Mouse (Mus musculus): ENCODE measurements around the gene 1700024P04Rik.
"Not testable (repeated sequence)": the region's sequence is repeated elsewhere in the genome, so short reads cannot be mapped to it uniquely, and the experiment has no call there.

Gene 1700024P04Rik

DNA sequence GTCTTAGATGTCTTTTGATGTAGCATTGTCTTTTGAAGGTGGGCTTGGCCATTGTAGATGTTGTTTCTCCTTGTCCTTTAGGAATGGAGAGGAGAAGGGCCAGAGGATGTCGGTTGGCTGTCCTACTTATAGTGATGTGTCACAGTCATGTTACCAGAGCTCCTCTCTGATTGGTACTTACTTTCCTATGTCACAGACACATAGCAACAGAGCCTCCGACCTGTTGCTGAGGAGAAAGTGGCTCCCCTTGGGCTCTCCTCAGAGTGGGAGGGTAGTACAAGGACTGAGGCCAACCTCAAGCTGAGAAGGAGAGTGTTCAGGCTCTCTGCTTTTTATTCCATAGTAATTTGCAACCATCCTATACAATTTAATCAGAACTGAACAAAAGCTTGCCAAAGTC is at the start of gene 1700024P04Rik:
1700024P04Rik (minus strand) TSS at position 101 of the 400 bp plus-strand sequence.
- no peak for DNase-seq

DNA sequence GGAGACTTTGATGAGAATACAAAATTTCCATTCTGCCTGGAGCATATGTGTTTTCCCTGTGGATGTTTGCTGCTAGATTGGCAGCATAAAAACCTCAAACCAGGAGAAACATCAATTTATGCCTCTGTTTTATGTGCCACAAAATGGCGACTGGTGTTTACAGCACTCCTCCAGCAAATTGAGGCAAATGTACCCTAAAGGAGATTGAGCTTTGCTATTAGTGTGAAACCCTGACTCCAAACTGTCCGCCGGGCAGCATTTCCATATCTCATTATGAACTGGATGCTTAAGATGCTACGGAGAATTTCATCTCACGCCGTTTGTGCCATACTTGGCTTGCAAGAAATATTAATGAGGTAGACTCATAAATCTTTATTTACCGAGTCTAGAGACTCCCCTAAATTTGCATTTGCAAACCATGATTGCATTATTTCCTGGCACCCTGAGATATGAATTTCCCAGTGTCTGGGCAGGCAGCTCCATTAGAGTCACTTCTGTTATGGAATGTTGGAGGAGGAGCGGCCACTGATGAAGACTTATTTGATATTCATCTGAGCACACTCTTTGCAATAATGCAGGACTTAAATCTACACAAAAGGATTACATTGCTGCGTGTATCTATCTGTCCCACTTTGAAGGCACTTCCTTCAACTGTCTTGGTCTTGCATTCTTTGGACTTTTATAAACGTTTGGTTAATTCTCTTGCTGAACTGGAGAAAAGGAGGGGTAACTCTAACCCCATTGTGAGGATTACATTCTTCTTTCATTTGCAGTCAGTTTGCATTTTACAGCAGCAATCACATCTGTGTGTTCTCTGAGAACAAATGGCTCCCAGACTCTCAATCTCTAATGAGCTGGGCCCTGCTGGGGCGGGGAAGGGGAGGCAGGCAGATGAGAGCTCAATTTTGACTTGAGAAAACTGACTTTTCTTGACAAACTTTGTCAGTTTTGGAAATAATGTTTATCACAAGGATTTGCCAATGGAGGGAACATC is 47.2 kb upstream of the 1700024P04Rik start:
- DNase-seq: no peak

DNA sequence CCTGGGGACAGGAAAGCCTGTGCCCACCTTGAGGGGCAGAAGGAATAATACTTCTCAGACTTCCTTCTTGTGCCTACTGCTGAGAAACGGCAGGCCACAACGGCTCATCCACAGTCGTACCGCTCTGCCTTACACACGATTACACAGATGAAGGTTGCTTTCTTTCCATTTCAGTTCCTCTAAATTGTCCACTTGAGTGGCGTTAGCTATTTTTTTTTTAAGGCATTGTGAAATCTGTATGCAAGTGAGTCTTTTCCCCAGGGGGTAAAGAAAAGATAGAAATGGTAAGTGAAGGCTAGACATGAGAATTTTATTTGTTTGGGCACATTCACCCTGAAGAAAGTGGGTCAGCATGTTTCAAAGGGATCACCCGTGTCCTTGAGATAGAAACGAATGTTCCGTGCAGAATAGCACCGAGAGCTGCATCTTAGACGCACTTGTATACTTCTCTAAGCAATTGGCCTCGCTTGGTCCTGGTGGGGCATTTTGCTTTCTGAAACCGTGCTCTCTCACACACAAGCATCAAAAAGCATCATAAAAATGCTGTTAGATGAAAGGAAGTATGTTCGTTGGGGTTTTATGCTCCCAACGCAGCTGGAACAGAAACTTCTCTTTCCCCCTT is 46.3 kb upstream of the 1700024P04Rik start:
- DNase-seq: no peak

DNA sequence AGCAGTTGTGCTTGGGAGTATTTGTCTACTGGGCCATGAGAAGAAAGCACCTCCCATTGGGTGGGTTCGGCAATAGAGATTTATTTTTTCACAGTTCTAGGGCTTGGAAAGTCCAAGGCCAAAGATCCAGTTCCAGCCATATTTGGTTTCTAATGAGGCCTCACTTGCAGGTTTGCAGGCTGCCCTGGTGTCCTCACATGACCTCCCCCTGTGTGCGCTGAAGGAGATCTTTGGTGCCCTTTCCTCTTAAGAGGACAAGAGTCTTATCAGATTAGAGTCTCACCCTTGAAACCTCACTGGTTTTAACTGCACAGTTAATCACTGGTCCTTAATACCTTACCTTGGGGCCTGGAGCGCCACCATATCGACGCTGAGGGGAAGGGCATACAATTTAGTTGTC is 40.9 kb upstream of the 1700024P04Rik start:
- DNase-seq: no peak

DNA sequence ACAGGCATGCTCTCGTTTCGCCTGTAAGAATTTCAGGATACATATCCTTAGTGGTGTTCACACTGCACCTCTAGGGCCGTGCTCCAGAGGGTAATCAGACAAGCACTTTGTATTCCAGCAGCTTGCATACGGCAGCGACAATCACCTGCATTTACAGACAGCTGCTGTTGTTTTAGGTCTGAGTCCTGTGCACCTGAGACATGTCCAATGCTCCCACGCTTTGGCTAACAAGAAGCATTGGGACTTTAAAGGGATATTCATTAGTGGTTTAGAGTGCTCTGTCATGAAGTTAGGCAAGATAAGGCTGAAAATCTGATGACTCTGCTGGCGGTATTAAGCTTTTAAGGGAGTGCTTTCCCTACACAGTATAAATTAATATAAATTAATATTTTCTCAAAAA is 37.7 kb upstream of the 1700024P04Rik start:
- DNase-seq: no peak

DNA sequence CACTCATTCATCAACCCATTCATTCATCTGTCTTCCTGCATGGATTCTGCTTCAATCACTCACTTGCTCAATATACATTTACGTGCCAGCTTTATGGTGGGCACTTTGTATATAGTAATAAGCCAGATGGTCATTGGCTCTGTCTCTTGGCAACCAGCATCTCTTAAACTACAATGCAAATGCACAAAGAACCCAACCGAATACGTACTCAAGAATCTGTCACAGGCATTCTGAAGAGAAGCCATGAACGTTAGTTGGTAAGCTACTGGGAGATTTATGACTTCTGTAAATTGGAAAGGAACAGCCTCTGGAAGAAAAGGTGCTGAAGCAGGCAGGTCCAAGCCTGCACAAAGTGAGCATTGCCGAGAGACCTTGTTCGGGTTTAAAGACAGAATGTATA is 36.8 kb upstream of the 1700024P04Rik start:
- DNase-seq: no peak

DNA sequence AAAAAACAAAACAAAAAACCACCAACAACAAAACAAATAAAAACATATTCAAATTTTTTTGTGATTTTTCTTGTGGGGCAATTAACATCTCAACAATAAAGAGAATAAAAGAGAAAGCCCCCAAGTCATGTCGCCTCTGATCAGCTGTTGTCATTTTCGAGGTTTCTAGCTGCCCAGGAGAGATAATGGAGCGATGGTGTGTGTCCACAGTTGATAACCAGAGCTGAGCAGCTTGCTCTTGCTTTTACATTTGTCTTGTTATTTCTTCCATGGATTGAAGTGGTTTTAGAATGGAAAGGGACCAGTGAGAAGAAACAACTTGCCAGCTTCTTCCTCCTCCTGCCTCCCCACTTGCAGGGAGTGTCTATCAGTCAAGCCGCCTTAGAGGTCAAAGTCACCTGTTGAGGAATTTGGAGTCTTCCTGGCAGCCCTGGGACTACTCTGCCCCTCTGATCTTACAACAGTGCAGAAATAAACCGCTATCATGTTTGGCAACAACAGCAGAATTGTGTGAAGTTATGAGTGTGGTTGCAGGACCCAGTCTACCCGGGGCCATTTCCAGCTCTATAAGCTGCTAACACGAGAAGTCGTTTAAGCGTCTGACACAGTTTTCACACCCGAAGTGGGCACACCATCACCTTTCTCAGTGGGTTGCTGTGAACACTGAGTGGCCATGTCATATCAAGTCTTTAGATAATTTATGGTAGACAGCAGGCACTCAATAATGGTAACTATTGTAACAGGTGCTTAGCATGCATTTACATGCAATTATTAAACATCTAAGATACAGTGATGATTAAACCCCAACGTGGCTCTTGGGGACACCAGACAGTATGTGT is 35.7 kb upstream of the 1700024P04Rik start:
- DNase-seq: no peak

DNA sequence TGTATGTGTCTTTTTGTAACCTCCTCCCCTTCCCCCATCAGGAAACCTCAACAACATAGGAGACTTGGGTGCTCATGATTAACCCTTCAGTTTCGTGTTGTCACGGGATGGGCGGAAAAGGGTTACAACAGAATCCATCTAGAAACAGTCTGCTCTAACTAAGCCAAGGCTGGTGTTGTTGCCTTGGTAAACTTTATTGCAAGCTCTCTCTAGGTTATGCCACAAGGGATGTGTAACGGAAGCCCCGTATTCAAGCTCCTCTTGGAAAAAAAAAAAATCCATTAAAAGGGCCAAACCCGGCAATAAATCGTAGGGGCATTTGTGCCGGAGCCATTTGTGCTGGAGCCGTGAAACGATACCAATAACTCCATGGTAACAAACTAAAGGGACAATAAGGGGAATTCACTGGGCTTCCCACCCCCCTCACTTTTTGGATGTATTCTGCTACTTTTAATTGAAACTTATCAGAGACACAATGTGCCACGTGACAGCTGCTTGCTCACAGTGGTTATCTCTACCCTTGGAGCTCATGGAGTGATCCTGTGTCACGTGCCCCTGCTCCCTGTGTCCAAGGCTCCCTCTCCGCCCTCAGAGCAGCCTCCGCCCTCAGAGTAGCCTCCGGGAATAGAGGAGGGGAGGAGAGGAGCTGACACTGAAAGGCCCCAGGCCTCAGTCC is 34.3 kb upstream of the 1700024P04Rik start:
- DNase-seq: no peak

DNA sequence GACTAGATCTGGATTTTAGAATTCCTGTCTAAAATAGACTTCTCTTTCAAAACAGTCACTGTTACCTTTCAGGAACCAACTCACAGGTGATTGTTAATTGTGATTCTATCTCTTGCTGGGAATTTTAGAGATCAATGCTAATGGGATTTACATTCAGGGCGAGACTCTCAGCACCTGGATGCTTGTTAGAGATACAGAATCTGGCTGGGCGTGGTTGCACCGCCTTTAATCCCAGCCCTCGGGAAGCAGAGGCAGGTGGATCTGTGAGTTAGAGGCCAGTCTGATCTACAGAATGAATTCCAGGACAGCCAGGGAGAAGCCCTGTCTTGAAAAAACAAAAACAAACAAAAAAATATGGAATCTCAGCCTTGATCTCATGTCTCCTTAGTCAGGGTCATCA is 32.3 kb upstream of the 1700024P04Rik start:
- no peak for DNase-seq

DNA sequence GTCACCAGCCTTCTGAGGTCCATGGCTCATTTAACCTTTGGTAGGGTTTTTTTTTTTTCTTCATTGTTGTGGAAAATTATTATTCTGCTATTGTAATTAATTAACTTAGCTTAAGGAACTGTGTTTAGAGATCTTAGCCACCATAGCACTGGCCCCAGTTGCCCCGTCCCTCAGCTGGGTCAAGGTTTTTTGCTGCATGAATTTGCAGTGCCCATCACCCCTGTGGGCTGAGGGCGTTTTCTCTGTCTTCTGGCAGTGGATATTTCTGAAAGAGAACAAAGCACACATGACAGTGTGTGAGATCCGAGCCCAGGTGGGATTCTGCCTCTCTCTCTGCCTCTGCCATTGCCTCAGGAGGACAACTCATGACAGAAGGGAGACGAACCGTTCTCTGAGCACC is 28.5 kb upstream of the 1700024P04Rik start:
- DNase-seq: no peak

DNA sequence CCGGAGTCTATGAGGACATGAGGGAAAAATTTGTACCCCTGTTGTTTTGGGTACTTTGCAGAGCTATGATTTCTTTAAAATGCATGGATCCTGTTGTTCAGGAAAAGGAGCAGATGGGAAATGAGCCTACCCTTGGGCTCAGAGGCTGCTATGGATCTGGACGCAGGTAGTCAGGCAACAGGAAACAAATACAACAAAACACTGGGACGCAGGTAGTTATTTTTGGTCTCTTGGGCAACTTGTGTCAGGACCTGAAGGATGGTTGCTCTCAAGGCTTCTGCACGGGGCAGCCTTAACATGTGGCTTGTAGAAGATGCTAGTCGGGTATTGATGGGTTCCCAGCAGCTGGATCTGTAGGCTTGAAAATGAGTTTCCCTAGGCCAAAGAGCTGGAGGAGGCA is 23.6 kb upstream of the 1700024P04Rik start:
- no peak for DNase-seq

DNA sequence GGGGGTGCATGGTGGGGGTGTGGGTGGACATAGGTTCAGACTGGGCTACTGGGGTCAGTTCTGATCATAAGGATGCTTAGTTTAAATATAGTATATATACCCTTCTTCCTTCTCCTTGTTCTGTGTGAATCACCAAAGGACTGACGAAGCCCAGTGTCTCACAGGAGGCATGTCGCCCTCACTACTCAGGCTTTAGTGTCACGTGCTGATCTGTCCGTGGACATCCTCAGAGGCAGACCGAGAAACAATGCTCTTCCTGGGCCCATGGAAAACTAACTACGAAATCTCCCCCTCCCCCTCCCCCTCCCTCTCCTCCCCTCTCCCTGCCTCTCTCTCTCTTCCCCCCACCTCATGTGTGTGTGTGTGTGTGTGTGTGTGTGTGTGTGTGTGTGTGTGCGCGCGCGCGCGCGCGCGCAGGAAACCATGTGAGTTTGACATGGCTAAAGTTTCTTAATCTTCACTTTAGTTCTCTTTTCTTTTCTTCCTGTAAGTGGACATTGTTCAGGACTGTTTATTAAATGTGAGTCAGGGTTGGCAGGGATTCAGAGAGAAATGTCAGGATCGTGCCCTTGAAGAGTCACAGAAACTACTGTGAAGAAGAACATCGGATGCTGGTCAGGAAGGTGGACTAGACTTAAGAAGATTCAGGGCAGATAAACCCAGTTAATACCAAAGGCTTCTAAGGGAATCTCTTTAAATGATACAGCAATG is 22.2 kb upstream of the 1700024P04Rik start:
- no peak for DNase-seq

DNA sequence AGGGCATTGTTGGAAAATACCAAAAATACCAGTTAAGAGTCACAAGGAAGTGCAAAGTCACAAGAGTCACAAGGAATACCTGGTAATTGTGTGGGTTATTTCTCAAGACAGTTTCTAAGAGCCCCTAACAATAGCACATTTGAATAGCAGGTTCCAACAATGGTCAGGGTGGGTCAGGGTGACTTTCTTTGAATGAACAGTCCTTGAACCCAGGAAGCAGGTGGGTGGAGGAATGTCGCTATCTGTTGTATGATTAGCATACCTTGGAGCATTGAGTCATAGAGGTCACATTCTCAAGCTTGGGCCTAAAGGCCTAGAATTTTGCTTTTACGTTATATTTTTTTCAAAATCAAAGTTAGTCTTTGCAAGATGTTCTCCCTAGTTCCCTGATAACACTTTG is 17.3 kb upstream of the 1700024P04Rik start:
- not testable (repeated sequence) for DNase-seq

DNA sequence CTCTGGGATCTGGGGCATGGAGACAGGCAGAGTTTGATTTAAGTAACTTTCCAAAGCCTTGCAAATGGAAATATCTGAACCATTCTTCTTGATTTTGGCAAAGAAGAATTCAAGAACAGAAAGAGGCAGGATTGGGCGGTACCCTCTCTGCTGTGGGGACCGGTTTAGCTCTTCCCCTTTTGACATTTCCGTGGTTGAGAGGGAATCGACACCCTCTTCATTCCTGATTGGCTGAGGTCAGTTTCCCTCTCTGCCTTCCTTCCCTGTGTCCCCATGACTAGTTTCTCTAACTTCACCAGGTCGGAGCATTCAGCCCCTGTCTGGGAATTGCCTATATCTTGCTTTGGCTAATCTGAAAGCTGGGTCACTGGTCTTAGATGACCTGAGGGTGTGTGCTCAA is 12.7 kb upstream of the 1700024P04Rik start:
- DNase-seq: no peak

DNA sequence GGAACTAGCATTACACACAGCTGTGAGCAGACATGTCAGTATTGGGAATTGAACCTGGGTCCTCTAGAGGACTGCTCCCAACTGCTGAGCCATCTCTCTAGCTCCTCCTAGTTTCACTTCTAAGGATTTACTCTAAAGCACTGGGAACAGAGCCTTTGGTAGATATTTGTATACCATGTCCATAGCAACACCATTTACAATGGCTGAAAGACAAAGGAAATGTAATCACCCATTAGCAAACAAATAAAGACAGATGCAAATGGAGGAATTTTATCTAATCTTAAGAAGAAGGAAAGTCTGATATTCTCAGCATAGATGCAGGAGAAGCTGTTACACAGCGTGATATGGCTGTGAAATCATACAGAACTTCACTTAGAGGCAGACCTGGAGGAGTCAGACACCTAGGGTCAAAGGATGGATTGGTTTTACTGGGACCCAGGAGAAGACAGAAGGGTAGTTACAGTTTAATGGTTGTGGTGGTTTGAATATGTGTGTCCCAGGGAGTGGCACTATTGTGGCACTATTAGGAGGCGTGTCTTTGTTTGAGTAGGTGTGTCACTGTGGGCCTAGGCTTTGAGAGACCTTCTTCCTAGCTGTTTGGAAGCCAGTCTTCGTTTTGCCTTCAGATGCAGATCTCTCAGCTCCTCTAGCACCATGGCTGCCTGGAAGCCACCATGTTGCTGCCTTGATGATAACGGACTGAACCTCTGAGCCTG is 7.1 kb downstream of the 1700024P04Rik start:
- no peak for DNase-seq

DNA sequence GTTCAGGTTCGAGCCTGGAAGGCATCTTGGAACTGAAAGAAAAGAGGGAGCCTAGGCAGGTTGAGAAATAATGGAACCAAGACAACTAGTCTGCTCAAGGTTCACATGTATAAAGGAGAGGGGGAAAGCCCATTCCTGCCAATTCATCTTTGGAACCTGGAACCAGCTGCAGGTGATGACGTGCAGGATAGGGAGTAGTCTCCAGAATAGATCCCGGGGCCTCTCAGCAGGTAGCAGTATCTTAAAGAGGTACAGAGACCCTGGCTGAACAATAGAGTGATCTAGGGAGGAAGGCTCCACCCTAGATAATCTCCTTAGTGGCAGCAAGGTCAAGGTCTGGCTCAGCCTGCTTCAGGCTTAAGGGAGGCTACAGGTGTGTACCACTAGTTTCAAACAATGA is 8.3 kb downstream of the 1700024P04Rik start:
- not testable (repeated sequence) for DNase-seq

DNA sequence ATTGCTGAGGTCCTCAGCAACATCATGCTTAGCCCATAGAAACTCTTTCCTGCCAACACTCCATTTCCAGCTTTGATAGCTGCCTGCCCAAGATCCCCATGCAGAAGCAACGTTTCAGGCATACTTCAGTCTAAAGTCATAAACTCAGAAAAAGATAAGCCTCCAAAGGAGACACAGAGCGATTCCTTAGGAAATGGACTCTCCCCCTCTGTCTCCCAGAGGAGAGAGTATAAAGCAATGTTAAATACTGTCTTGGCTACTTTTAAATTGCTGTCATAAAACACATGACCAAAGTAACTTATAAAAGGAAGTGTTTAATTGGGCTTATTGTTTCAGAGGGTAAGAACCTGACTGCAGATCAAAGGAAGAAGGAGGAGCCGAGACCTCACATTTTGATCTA is 12.3 kb downstream of the 1700024P04Rik start:
- DNase-seq: no peak

DNA sequence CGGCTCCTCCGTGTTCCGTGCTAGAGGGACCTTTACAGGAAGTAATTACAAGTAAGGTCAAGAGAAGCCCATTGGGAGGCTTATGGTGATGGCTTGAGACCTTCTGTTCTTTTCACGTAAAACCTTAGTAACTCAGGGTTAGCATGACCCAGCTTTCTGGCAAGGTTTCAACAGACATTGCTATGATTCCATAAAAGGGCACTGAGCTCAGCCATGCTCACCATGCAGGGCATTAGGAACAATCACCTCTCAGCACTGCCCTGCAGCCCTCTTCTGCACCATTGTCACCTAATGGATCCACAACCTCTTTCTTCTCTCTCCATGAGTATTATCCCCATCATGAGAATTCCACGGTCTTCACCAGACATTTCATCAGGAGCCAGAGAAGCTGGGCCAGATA is 12.7 kb downstream of the 1700024P04Rik start:
- no peak for DNase-seq

DNA sequence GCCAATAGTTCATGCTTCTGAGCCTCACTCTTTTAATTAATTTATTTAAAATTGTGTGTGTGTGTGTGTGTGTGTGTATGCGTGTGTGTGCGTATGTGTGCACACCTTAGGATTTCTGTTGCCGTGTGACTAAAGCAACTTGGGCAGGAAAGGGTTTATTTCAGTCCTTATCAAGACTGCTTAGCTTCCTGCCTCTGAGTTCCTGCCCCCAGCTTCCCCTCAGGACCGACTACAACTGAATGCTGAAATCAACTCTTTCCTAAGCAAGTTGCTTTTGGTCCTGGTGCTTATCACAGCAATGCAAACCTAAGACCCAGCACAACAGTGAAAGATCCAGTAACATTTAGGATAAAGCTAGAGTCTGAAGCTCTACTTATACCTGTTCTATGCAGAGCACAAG is 15.8 kb downstream of the 1700024P04Rik start:
- no peak for DNase-seq

DNA sequence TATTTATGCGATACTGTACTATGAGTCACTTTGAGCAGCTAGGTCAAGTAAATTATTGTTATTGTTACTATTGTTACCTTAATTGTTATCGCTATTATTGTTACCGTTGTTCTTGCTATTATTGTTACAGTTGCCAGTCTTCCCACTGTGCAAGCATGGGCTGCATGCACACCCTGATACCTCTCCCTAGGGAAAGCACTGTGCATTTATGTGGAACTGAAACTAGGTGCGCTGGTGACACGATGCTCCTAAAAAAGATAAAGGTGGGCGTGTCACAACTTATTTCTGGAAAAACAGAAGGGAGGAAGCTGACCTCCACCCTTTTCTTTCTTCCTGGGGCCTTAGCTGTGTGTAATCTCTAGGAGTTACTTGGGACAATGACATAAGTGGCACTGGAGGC is 16.4 kb downstream of the 1700024P04Rik start:
- no peak for DNase-seq

DNA sequence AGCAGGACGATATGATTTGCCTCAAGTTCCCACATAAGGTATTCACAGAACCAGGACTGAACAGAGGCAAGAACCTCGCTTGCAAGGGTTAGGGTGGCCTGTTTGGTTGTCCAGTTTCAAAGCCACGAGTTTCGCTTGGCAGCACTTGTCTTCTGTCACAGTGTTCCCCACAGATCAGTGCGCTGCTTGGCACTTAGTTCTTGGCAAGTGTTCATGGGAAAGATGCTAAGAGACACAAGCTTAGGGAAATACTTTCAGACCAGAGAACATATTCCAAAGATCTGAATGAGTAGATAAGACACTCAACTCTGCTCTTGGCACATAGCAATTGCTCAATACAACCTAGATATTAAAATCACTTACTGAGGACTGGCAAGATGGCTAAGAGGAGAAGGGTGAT is 17.8 kb downstream of the 1700024P04Rik start:
- peak in 1 of 2 experiments; percentile 15 for DNase-seq
